In genomic region chr17:35930627-35931026, GRCm38 (mm10) we compare ENCODE assay signal across 22 mouse cellular contexts. TPM values are rescaled to one million over a fixed set of nuclear protein-coding genes. Genes with fewer than 3 reads are reported as not detected.
DNase-seq lines count a peak whose midpoint lies in the region; ATAC-seq lines count a peak whose summit lies in the region.
"Had no signal": no experiment of that assay in that cellular context is flagged by ENCODE, and none has a peak within 500 bp of the region (broad histone marks: within the 10 kb centered on the region; RNA-seq: fewer than 3 reads in every experiment).

No protein-coding gene starts in this region.

- H3K27me3 ChIP-seq in embryonic facial prominence, embryonic 12.5 days, result no peaks in the 10 kb centered on the region
- no peaks in the 10 kb centered on the region for H3K27me3 ChIP-seq in embryonic facial prominence, embryonic 10.5 days (replicated peaks; ENCODE audit: low read depth, poor library complexity, severe bottlenecking)
- no peaks in the 10 kb centered on the region for H3K27me3 ChIP-seq in kidney, embryonic 15.5 days
- H3K27me3 ChIP-seq in megakaryocyte, embryonic 14.5 days (replicated peaks), result no peaks in the 10 kb centered on the region
- no peaks in the 10 kb centered on the region for H3K27me3 ChIP-seq in embryonic facial prominence, embryonic 15.5 days
- H3K27me3 ChIP-seq: embryonic facial prominence, embryonic 13.5 days; heart, embryonic 13.5 days; hindbrain, embryonic 12.5 days; limb, embryonic 13.5 days; liver, embryonic 13.5 days; stomach, embryonic 15.5 days had no signal

- no peaks in the 10 kb centered on the region for H3K9me3 ChIP-seq in embryonic facial prominence, embryonic 12.5 days
- H3K9me3 ChIP-seq in embryonic facial prominence, embryonic 10.5 days, result no peaks in the 10 kb centered on the region
- H3K9me3 ChIP-seq in kidney, embryonic 15.5 days (replicated peaks), result no peaks in the 10 kb centered on the region
- H3K9me3 ChIP-seq in megakaryocyte, embryonic 14.5 days, result no peaks in the 10 kb centered on the region
- H3K9me3 ChIP-seq in embryonic facial prominence, embryonic 15.5 days (replicated peaks), result no peaks in the 10 kb centered on the region
- H3K9me3 ChIP-seq: embryonic facial prominence, embryonic 13.5 days; heart, embryonic 13.5 days; hindbrain, embryonic 12.5 days; limb, embryonic 13.5 days; liver, embryonic 13.5 days; stomach, embryonic 15.5 days had no signal

- ATAC-seq in embryonic facial prominence, embryonic 12.5 days (ENCODE audit: insufficient number of reproducible peaks, insufficient read depth, low FRiP score, low TSS enrichment), result peak; percentile 24; the same call in 1 of the 2 replicates
- ATAC-seq in kidney, embryonic 15.5 days (replicated peaks; ENCODE audit: low FRiP score), result 0 out of 2 replicates have a peak, but pooled peaks have one; percentile 26
- no peak for ATAC-seq in megakaryocyte, adult 5-6 weeks (ENCODE audit: poor library complexity, severe bottlenecking)
- peak; percentile 16; the same call in 1 of the 2 replicates for ATAC-seq in embryonic facial prominence, embryonic 15.5 days (ENCODE audit: insufficient number of reproducible peaks, low FRiP score, low TSS enrichment, low read depth)
- ATAC-seq: CD4-positive, CD25-positive, alpha-beta regulatory T cell, adult 4 months; lung, postnatal 0 days had no signal

- DNase-seq in embryonic facial prominence, embryonic 10.5 days (ENCODE audit: low spot score), result no peak
- no peak for DNase-seq in kidney, adult 18-20 months
- DNase-seq in adrenal gland, adult (ENCODE audit: inconsistent age in 2 of 2, low spot score in 1 of 2), result no peak
- DNase-seq: cerebellum, adult 11-12 months; cerebellum, postnatal 14 days; gastrocnemius, postnatal 36 days; heart, adult 2 months; heart, postnatal 14 days; layer of hippocampus, adult 9-11 months; liver, embryonic 13.5 days had no signal

- no peak overlapping the region for H3K9ac ChIP-seq in embryonic facial prominence, embryonic 12.5 days
- H3K9ac ChIP-seq in kidney, embryonic 15.5 days, result no peak overlapping the region
- H3K9ac ChIP-seq in embryonic facial prominence, embryonic 15.5 days, result no peak overlapping the region
- H3K9ac ChIP-seq: embryonic facial prominence, embryonic 13.5 days; heart, embryonic 13.5 days; hindbrain, embryonic 12.5 days; limb, embryonic 13.5 days; liver, embryonic 13.5 days; stomach, embryonic 15.5 days had no signal

- no peaks in the 10 kb centered on the region for H3K4me1 ChIP-seq in embryonic facial prominence, embryonic 12.5 days
- H3K4me1 ChIP-seq in embryonic facial prominence, embryonic 10.5 days, result no peaks in the 10 kb centered on the region
- H3K4me1 ChIP-seq in kidney, embryonic 15.5 days, result no peaks in the 10 kb centered on the region
- peaks cover 38% of the 10 kb centered on the region for H3K4me1 ChIP-seq in megakaryocyte, embryonic 14.5 days
- H3K4me1 ChIP-seq in embryonic facial prominence, embryonic 15.5 days, result no peaks in the 10 kb centered on the region
- H3K4me1 ChIP-seq: embryonic facial prominence, embryonic 13.5 days; hindbrain, embryonic 12.5 days; limb, embryonic 13.5 days; stomach, embryonic 15.5 days had no signal

- peaks cover 60% of the 10 kb centered on the region for H3K36me3 ChIP-seq in embryonic facial prominence, embryonic 12.5 days
- H3K36me3 ChIP-seq in embryonic facial prominence, embryonic 10.5 days (replicated peaks), result peaks cover 71% of the 10 kb centered on the region
- H3K36me3 ChIP-seq in kidney, embryonic 15.5 days, result peaks cover 63% of the 10 kb centered on the region
- H3K36me3 ChIP-seq in megakaryocyte, embryonic 14.5 days (replicated peaks; ENCODE audit: low read length), result peaks cover 59% of the 10 kb centered on the region
- H3K36me3 ChIP-seq in embryonic facial prominence, embryonic 15.5 days, result peaks cover 58% of the 10 kb centered on the region

- 94% methylated on average over 12 of the region's 12 CpGs for WGBS in embryonic facial prominence, embryonic 12.5 days
- WGBS in embryonic facial prominence, embryonic 10.5 days, result 97% methylated on average over 12 of the region's 12 CpGs
- 95% methylated on average over 12 of the region's 12 CpGs for WGBS in kidney, embryonic 15.5 days
- 96% methylated on average over 12 of the region's 12 CpGs for WGBS in embryonic facial prominence, embryonic 15.5 days

- H3K4me2 ChIP-seq in embryonic facial prominence, embryonic 12.5 days (replicated peaks), result no peak overlapping the region
- H3K4me2 ChIP-seq in kidney, embryonic 15.5 days, result no peak overlapping the region
- no peak overlapping the region for H3K4me2 ChIP-seq in embryonic facial prominence, embryonic 15.5 days (replicated peaks)
- H3K4me2 ChIP-seq: embryonic facial prominence, embryonic 13.5 days; heart, embryonic 13.5 days; hindbrain, embryonic 12.5 days; limb, embryonic 13.5 days; liver, embryonic 13.5 days; stomach, embryonic 15.5 days had no signal

- no peak overlapping the region for H3K4me3 ChIP-seq in embryonic facial prominence, embryonic 12.5 days
- no peak overlapping the region for H3K4me3 ChIP-seq in embryonic facial prominence, embryonic 10.5 days
- H3K4me3 ChIP-seq in kidney, embryonic 15.5 days (replicated peaks), result no peak overlapping the region
- H3K4me3 ChIP-seq in megakaryocyte, embryonic 14.5 days (replicated peaks), result peak overlapping the region; percentile 8
- H3K4me3 ChIP-seq in embryonic facial prominence, embryonic 15.5 days (replicated peaks), result no peak overlapping the region
- H3K4me3 ChIP-seq: embryonic facial prominence, embryonic 13.5 days; heart, adult 2 months; heart, embryonic 13.5 days; hindbrain, embryonic 12.5 days; limb, embryonic 13.5 days; liver, embryonic 13.5 days; stomach, embryonic 15.5 days had no signal

- H3K27ac ChIP-seq in embryonic facial prominence, embryonic 12.5 days, result no peak overlapping the region
- no peak overlapping the region for H3K27ac ChIP-seq in embryonic facial prominence, embryonic 10.5 days (replicated peaks)
- H3K27ac ChIP-seq in kidney, embryonic 15.5 days, result no peak overlapping the region
- H3K27ac ChIP-seq in embryonic facial prominence, embryonic 15.5 days (replicated peaks), result no peak overlapping the region
- H3K27ac ChIP-seq: embryonic facial prominence, embryonic 13.5 days; heart, adult 2 months; heart, embryonic 13.5 days; hindbrain, embryonic 12.5 days; limb, embryonic 13.5 days; stomach, embryonic 15.5 days had no signal

RNA-seq across cellular contexts. Expression of gene Ppp1r10, which starts 14.4 kb away (rescaled TPM):
- polyA plus RNA-seq in embryonic facial prominence, embryonic 12.5 days (2016; fragmentation: Nextera tagmentation; extraction: Ambion mirVana), result 50.1 and 51.9 TPM in 2 replicates
- polyA plus RNA-seq in embryonic facial prominence, embryonic 10.5 days (2016; fragmentation: Nextera tagmentation; extraction: Ambion mirVana), result 59.7 and 61.2 TPM in 2 replicates
- 47.5 and 47.6 TPM in 2 replicates for polyA plus RNA-seq in kidney, embryonic 15.5 days (2015; fragmentation: Nextera tagmentation; extraction: Ambion mirVana)
- polyA plus RNA-seq in megakaryocyte, embryonic 14.5 days (2012; ENCODE audit: insufficient read depth, low replicate concordance), result 28.5 and 36.4 TPM in 2 replicates
- 82.4 and 93.7 TPM in 2 replicates for total RNA-seq in megakaryocyte, adult 5-6 weeks (2015)
- 131 and 157 TPM in 2 replicates for total RNA-seq in megakaryocyte, adult 5-6 weeks (2017)
- 39.2 and 39.5 TPM in 2 replicates for polyA plus RNA-seq in embryonic facial prominence, embryonic 15.5 days (2015; fragmentation: Nextera tagmentation; extraction: Ambion mirVana)

RNA-seq across cellular contexts. Expression of gene Mrps18b, which starts 14.4 kb away (rescaled TPM):
- 65.6 TPM in 2 replicates for polyA plus RNA-seq in embryonic facial prominence, embryonic 12.5 days (2016; fragmentation: Nextera tagmentation; extraction: Ambion mirVana)
- 96.0 and 96.3 TPM in 2 replicates for polyA plus RNA-seq in embryonic facial prominence, embryonic 10.5 days (2016; fragmentation: Nextera tagmentation; extraction: Ambion mirVana)
- polyA plus RNA-seq in kidney, embryonic 15.5 days (2015; fragmentation: Nextera tagmentation; extraction: Ambion mirVana), result 88.9 and 89.4 TPM in 2 replicates
- 5.7 TPM in 1 of 2 replicates, not detected in the other for polyA plus RNA-seq in megakaryocyte, embryonic 14.5 days (2012; ENCODE audit: insufficient read depth, low replicate concordance)
- 29.2 and 35.9 TPM in 2 replicates for total RNA-seq in megakaryocyte, adult 5-6 weeks (2015)
- 25.0 and 28.9 TPM in 2 replicates for total RNA-seq in megakaryocyte, adult 5-6 weeks (2017)
- 72.5 and 75.7 TPM in 2 replicates for polyA plus RNA-seq in embryonic facial prominence, embryonic 15.5 days (2015; fragmentation: Nextera tagmentation; extraction: Ambion mirVana)

RNA-seq across cellular contexts. Expression of gene Atat1, which starts 20.8 kb away (rescaled TPM):
- polyA plus RNA-seq in embryonic facial prominence, embryonic 12.5 days (2016; fragmentation: Nextera tagmentation; extraction: Ambion mirVana), result 165 and 172 TPM in 2 replicates
- 117 and 130 TPM in 2 replicates for polyA plus RNA-seq in embryonic facial prominence, embryonic 10.5 days (2016; fragmentation: Nextera tagmentation; extraction: Ambion mirVana)
- 86.5 and 91.6 TPM in 2 replicates for polyA plus RNA-seq in kidney, embryonic 15.5 days (2015; fragmentation: Nextera tagmentation; extraction: Ambion mirVana)
- 15.4 and 23.3 TPM in 2 replicates for polyA plus RNA-seq in megakaryocyte, embryonic 14.5 days (2012; ENCODE audit: insufficient read depth, low replicate concordance)
- total RNA-seq in megakaryocyte, adult 5-6 weeks (2015), result 8.7 and 10.1 TPM in 2 replicates
- 5.2 and 7.6 TPM in 2 replicates for total RNA-seq in megakaryocyte, adult 5-6 weeks (2017)
- 64.5 and 77.7 TPM in 2 replicates for polyA plus RNA-seq in embryonic facial prominence, embryonic 15.5 days (2015; fragmentation: Nextera tagmentation; extraction: Ambion mirVana)

RNA-seq across cellular contexts. Expression of gene 2310061I04Rik, which starts 33.4 kb away (rescaled TPM):
- polyA plus RNA-seq in embryonic facial prominence, embryonic 12.5 days (2016; fragmentation: Nextera tagmentation; extraction: Ambion mirVana), result 24.0 and 24.3 TPM in 2 replicates
- polyA plus RNA-seq in embryonic facial prominence, embryonic 10.5 days (2016; fragmentation: Nextera tagmentation; extraction: Ambion mirVana), result 27.5 and 28.6 TPM in 2 replicates
- 31.2 and 34.7 TPM in 2 replicates for polyA plus RNA-seq in kidney, embryonic 15.5 days (2015; fragmentation: Nextera tagmentation; extraction: Ambion mirVana)
- polyA plus RNA-seq in megakaryocyte, embryonic 14.5 days (2012; ENCODE audit: insufficient read depth, low replicate concordance), result 101 and 470 TPM in 2 replicates
- total RNA-seq in megakaryocyte, adult 5-6 weeks (2015), result 28.4 and 31.8 TPM in 2 replicates
- total RNA-seq in megakaryocyte, adult 5-6 weeks (2017), result 3.5 and 9.8 TPM in 2 replicates
- 22.3 and 23.9 TPM in 2 replicates for polyA plus RNA-seq in embryonic facial prominence, embryonic 15.5 days (2015; fragmentation: Nextera tagmentation; extraction: Ambion mirVana)

RNA-seq across cellular contexts. Expression of gene Abcf1, which starts 38.9 kb away (rescaled TPM):
- polyA plus RNA-seq in embryonic facial prominence, embryonic 12.5 days (2016; fragmentation: Nextera tagmentation; extraction: Ambion mirVana), result 91.2 and 113 TPM in 2 replicates
- 116 and 120 TPM in 2 replicates for polyA plus RNA-seq in embryonic facial prominence, embryonic 10.5 days (2016; fragmentation: Nextera tagmentation; extraction: Ambion mirVana)
- polyA plus RNA-seq in kidney, embryonic 15.5 days (2015; fragmentation: Nextera tagmentation; extraction: Ambion mirVana), result 98.1 and 103 TPM in 2 replicates
- polyA plus RNA-seq in megakaryocyte, embryonic 14.5 days (2012; ENCODE audit: insufficient read depth, low replicate concordance), result 86.0 and 161 TPM in 2 replicates
- 31.8 and 32.7 TPM in 2 replicates for total RNA-seq in megakaryocyte, adult 5-6 weeks (2015)
- total RNA-seq in megakaryocyte, adult 5-6 weeks (2017), result 101 and 128 TPM in 2 replicates
- 89.0 and 92.2 TPM in 2 replicates for polyA plus RNA-seq in embryonic facial prominence, embryonic 15.5 days (2015; fragmentation: Nextera tagmentation; extraction: Ambion mirVana)
